Mouse (Mus musculus): Measurements from ENCODE around the gene Ess2. TPM values are rescaled to one million over a fixed set of nuclear protein-coding genes. Genes with fewer than 3 reads are reported as not detected.

The Ess2 gene
- total RNA-seq, 2 experiments from 2014 or later = 10.9 to 27.5 TPM

DNA sequence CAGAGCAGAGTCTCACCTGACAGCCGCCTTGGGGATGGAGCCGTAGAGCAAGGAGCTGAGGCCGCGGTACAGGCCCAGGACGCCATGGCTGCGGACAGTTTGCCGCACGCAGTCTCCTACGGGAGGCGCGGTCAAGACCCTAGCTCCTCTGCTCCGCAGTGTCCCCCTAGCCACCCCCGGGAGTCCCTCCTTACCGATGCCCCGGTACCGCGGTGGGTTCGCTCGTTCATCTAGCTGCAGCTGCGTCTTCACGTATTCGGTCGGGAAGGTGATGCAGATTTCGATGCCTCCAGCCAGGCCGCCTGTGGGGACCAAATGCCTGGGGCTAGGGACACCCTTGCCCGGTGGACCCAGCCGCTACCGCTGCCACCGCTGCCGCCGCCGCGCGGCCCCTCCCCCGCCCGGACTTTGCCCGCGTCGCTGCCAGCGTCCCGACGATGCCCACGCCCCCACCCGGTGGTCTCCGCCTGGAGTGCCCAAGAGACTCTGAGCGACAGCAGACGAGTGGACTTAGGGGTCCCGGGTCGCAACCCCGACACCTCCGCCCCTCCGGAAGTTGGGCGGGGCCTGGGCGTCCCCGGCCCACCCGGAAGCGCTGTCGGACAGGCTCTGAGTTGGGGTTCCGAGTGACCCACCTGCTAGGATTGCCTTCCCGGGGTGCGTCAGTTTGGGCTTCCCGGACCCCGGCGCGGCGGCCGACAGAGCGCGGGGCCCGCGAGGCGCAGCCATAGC, 16.4 kb upstream of the Ess2 start:
- ATAC-seq (replicated peaks; ENCODE audit: low FRiP score, poor library complexity, severe bottlenecking) = no peak

DNA sequence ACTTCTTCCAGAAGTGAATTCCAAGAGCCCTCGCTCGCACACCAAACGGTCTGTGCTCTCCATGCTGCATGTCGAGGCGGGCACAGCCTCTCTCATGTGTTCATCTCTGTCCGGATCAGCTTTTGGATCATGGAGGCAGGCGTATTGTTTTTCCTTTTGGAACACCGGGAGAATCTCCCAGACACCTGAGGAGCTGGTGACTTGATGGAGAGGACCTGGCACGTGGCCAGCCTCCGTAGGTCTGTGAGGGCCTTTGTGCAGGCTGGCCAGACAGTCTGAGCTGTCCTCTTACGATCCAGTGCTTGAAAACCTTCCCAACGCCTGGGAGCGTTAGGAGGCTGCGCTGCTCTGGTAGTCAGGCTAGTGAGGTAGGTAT, 11.0 kb upstream of the Ess2 start:
- peak; percentile 56 for ATAC-seq (replicated peaks; ENCODE audit: low FRiP score, poor library complexity, severe bottlenecking)

DNA sequence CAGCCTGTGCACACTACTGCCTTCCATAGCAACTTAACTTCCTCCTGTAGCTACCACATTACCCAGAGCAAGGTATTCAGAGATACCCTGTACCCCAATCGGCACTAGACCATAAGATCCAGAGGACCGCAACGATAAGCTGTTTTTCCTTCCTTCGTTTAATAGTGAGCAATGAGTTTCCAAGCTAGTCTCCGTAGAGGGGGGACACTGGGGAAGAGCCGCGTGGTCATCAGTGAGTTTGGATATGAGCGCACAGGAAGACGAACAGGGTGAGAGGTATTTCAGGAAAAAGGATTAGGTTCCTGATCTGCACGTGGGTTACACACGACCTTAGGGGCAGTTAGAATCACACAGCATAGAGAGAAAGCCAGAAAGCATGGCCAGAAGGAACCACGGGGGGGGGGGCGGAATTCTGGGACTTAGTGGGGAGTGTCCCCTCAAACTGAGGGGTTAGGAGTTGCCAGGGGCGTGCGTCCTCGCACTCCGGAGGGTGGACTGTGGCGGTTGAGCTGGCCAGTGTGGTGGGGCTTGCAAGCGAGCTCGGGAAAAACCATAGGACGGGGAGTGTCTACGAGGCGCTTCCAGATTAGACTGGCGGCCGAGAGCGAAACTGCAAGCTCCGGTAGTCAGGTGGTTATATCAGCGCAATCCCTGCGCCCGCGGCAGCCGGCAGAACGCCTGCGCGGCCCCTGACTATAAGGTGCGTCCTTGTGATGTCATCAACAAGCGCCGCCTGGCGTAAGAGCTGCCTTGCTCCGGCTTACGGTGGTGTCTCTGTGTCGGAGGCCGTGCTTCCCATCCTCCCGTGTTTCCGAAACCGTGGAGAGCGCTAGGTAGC, 10.4 kb upstream of the Ess2 start:
- ATAC-seq (replicated peaks; ENCODE audit: low FRiP score, poor library complexity, severe bottlenecking) = peak; percentile 95

DNA sequence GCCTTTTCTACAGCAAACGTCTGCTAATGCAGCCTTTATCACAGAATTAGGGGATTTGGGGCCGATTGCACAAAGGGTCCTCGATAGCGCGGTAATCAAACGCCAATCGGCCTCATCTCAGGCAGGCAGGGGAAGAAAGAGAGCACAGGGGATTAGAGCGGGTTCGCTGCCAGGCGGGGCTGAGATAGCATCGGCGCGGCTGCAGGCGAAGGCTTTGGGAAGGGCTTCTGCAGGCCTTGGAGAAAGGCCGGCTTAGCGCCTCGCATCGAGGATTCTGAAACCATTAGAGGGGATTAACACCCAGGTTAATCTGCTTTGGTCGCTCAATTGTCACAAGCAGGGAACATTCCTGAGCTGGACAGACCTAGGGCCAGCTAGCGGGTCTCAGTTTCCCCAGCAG, 9.4 kb upstream of the Ess2 start:
- ATAC-seq (replicated peaks; ENCODE audit: low FRiP score, poor library complexity, severe bottlenecking) = no peak

DNA sequence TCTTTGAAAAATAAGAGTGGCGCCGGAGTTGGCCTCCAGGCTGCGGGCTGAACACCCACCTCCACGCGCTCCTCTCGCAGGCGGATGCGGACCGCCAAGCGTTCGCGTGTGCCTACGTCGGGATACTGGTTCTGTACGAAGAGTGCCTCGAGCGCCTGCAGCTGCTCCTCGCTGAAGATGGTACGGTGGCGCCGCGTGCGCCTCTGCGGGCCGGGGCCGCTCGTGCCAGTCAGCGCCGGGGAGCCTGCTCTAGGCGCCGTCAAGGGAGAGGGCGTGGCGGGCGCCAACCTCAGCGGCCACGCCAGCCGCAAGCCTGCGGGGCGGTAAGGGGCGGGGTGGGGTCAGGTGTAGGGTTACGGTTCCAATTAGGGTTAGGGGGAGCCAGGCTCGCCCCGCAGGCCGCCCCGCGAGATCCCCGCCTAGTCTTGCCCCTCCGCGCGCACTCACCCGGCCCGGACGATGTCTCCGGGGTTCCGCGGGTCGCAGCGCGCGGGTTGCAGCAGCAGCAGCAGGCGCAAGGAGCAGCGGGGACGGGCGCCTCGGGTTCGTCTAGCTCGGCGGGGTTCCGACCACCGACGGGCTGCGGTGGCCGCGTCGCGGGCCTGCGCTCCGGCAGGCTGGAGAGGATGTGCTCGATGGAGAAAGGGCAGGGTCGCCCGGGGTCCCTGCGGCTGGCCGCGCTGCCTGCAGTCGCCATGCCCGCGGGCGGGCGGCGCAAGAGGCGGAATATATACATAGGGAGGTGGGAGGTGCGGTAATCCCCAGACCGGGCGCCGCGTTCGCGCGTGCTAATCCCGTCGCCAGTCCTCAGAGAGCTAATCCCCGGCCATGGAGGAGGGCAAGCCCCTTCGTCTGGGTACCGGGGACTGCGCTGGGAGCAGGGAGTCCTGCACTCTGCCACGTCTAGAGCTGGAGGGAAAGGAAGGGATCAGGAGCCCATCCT, 3.4 kb upstream of the Ess2 start, which contains the start of gene Gsc2:
Gene Gsc2, minus strand, starts transcription at position 753 of the 943 bp plus-strand sequence.
- no peak for ATAC-seq (replicated peaks; ENCODE audit: low FRiP score, poor library complexity, severe bottlenecking)

DNA sequence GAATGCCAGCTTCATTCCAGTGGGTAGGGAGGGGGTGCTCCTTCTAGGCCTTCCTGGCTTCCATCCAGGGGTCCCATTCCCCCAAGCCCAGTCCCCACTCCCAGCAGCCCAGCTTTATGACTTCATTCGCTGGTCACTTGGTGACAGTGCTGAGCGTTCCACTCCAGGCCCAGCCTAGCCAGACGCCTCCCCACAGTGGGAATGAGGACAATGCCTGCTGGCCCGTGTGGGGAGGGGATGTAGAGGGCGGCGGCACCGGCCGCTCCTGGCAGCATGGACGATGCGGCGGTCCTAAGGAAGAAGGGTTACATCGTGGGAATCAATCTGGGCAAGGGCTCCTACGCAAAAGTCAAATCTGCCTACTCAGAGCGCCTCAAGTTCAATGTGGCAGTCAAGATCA, 12.7 kb downstream of the Ess2 start, which contains the start of the genes Dgcr2 and Tssk2:
Gene Dgcr2, minus strand, starts transcription at position 101 of the 400 bp plus-strand sequence.
Gene Tssk2, plus strand, starts transcription at position 176 of the 400 bp plus-strand sequence.
- ATAC-seq (replicated peaks; ENCODE audit: low FRiP score, poor library complexity, severe bottlenecking) = no peak

DNA sequence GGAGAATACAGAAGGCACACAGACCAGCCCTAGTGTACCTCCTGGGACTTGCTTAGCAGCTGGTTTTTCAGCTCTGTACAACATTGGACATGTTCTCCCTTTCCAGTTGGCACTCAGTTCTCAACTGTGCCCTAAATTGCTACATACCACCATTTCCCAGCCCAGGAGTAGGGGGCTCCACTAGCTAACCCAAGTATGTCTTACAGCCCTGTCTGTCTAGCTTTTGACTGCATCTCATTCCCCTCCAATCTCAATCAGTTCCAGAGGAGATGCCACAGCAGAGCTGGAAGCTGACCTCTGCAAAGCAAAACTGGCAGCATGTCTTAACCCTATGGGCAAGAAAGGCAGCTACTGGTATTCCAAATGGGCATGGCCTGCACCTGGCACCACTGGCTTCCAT, 15.1 kb downstream of the Ess2 start:
- no peak for ATAC-seq (replicated peaks; ENCODE audit: low FRiP score, poor library complexity, severe bottlenecking)

DNA sequence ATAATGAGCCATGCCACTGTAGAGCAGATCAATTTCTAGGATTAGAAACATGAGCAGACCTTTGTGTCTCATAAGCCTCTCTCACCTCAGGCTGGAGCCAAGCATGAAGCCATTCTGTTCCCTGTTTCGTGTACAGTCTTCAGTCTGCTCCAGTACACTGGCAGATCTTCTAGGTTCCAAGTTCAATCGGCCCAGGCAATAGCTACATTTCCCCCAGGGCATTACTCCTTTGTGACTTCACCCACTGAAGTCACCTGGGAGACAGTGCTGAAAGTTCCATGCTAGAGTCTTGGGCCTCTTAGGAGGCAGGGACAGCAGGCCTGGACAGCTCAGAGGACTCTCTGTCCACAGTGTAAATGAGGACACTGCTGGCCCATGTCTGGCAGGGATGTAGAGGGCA, 17.2 kb downstream of the Ess2 start, which contains the start of gene Tssk1:
Gene Tssk1, plus strand, starts transcription at position 301 of the 400 bp plus-strand sequence.
- ATAC-seq (replicated peaks; ENCODE audit: low FRiP score, poor library complexity, severe bottlenecking) = no peak

DNA sequence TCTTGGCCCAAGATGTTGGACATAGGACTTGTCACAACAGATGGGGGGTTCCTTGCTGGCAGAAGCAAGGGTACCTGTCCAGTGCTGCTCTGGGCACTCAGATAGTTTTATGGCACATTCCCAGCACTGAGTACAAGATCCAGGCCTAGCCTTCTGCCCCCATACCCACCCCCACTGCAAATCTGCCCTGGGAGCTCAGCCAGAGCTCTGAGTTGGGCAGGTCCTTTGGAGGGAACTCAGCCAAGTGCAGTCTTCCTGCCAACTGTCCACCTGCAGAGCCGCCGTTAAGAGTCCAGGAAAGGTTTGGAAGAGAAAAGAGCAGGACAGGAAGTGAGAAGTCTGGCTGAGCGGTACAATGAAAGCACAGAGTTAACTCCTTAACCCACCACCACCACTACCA, 18.5 kb downstream of the Ess2 start:
- ATAC-seq (replicated peaks; ENCODE audit: low FRiP score, poor library complexity, severe bottlenecking) = no peak

DNA sequence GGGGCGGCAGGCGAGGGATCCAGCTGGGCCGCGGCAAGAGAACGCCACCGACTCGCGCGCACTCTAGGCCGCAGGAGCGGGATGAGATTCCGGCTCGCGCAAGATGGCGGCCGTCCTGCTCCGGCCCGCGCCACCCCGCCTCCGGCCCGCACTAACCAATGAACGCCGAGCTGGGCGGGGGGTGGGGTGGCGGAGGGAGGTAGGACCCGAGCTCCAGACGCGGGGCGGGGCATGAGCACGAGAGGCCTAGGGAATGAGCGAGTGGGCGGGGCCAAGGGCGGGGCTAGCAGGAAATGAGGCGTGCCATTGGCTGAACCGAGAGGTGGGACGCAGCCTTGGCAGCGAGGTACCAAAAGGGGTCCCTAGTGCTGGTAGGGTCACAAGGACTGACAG, 19.6 kb downstream of the Ess2 start, which contains the start of gene Gm20518:
Gene Gm20518, minus strand, starts transcription at position 105 of the 393 bp plus-strand sequence.
- peak; percentile 86 for ATAC-seq (replicated peaks; ENCODE audit: low FRiP score, poor library complexity, severe bottlenecking)

DNA sequence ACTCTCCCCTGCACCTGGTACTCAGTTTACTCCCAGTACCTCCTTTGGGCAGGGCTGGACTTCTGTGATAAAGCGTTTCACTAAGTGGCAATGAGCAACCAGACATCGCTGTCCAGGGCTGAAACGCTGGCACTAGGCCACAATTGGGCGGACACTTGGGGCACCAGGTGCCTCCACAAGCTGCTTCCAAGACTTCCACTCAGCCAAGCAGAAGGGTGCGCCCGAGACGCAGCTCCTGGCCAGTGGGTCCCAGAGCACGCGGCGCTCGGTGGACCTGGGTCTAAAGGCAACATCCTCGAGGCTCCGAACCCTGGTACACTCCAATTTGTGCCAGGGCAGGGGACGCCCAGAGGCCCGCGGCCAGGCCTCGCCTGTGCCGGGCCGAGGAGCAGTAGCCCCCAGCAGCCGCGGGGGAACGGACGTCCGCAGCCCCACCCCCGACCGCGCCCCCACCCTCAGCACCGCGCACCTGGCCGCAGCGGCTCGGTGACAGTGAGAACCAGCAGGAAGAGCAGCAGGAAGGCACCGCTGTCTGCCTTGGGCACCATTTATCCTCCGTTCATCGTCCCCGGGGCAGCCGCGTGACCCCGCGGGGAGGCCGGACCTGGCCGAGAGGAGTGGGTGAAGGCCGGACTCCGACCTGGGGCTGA, 20.1 kb downstream of the Ess2 start:
- peak; percentile 83 for ATAC-seq (replicated peaks; ENCODE audit: low FRiP score, poor library complexity, severe bottlenecking)

DNA sequence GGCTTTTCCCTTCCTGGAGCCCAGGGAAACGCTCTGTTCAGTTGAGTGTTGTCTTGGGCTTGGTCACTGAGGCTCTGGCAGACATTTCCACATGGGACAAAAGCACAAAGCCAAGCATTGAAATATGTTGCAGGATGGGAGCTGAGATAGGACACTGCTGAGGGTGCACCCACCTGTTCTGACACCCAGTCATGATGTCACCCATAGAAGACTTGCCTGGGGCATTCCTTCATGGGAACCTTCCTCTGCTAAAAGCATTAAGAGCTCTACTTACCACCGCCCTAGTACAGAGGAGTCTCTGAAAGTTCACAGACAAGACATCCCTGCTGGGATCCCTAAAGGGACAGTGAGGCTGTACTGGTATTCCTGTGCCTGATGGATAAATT, 20.8 kb downstream of the Ess2 start:
- no peak for ATAC-seq (replicated peaks; ENCODE audit: low FRiP score, poor library complexity, severe bottlenecking)

DNA sequence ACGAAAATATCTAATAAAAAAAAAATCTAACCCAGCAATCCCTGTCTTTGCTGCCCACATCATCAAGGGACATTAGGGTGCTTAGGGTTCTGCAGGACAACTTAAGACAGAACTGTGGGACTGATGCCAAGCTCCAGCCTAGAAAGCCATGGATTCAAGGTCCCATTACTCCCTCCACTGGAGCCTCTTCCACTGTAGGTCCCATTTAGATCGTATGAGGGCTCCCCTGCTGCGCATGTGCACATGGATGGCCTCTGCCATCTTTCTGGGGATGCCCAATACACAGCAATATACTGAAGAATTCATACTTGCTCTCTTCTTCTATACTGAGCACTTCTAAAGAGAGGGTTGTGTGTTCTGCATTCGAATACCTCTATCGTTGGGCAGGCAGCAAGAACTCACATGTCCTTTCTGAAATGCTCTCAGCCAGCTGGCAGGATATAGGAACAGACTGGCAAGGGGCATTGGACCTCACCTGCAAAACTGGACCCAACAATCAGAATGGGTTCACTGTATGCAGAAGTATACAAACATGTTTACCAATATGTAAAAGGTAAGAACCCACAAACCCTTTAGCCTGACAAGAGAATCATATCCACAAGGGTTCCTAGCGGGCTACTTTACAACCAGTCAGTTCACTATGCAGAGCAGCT, 21.3 kb downstream of the Ess2 start:
- no peak for ATAC-seq (replicated peaks; ENCODE audit: low FRiP score, poor library complexity, severe bottlenecking)

DNA sequence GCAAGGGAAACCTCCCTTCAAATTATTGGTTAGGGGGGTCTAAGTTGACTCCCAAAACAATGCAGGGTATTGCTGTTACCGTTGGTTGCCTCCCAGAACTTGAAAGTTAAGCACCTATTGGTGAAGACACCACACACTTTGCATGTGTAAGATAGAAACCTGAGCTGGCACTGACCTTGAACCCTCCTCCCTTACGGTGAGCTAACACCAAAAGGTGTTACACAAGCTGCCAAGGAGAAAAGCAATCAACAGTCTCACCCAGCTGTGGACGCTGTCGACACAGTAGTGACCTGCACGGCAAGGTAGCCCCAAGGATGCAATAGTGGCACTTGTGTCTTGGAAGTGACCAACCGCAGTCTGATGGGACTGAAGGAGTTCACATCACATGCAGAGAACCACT, 27.0 kb downstream of the Ess2 start:
- ATAC-seq (replicated peaks; ENCODE audit: low FRiP score, poor library complexity, severe bottlenecking) = no peak

DNA sequence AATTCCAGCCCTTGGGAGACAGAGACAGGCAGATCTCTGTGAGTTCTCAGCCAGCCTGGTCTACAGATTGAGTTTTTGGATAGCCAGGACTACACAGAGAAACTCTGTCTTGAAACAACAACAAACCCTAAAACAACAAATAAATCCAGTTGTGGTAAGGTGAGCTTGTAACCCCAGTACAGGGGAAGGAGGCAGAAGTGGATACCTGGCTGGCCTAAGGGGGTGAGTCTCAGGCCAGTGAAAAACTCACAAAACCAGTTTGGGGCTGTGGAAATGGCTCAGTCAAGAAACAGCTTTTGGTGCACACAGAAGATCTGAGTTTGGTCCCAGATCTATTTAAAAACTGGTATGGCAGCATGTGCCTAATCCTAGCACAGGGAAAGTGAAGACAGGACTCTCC, 29.0 kb downstream of the Ess2 start:
- ATAC-seq (replicated peaks; ENCODE audit: low FRiP score, poor library complexity, severe bottlenecking) = no peak

DNA sequence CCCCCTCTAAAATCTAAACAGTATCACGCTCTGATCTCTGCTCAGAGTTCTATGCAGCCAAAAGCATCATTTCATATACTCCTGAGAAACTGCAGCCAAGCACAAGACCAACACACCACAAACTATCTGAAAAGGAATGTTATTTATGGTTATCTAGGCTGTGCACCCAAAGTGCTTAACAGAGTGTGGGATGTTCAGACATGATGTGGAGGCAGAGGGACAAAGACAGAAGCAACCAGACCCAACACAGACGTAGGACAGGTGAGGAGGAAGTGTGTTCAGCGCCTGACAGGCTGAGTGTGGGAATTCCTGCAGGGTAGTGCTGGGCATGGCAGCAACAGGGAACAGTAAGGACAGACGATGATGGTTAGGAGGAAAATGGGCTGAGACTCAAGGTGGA, 31.6 kb downstream of the Ess2 start:
- ATAC-seq (replicated peaks; ENCODE audit: low FRiP score, poor library complexity, severe bottlenecking) = no peak

DNA sequence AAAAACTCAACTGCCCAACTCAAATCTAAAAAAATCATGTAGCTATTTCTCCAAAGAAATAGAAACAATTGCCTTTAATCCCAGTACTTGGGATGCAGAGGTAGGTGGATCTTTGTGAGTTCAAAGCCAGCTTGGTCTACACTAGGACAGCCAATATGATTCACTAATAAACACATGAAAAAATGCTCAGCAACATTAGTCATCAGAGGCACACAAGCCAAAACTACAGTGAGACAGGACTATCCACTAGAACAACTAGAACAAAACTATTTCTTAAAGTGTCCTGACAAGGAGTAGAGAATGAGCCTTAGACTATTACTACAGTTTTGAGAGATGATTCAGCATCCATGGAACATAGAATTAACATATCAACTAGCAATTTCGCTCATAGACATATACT, 35.1 kb downstream of the Ess2 start:
- ATAC-seq (replicated peaks; ENCODE audit: low FRiP score, poor library complexity, severe bottlenecking) = no peak

DNA sequence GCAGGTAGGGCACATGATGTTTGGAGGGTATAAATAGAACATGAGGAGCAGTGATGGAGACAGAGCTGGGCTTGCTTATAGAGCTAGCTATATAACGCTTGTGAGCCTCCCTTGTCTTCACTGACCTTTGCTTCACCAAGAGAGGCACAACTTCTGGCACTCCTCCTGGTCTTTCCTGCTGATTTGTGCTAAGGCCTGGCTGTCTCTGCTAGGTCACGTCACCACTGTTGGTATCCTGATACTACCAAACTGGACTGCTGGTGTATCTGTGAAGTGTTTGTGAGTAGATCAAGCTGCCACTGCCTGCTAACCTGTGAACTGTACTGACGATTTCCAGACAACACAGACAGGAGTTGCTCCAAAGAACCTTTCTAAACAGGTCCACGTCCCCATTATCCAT, 36.0 kb downstream of the Ess2 start:
- ATAC-seq (replicated peaks; ENCODE audit: low FRiP score, poor library complexity, severe bottlenecking) = no peak

DNA sequence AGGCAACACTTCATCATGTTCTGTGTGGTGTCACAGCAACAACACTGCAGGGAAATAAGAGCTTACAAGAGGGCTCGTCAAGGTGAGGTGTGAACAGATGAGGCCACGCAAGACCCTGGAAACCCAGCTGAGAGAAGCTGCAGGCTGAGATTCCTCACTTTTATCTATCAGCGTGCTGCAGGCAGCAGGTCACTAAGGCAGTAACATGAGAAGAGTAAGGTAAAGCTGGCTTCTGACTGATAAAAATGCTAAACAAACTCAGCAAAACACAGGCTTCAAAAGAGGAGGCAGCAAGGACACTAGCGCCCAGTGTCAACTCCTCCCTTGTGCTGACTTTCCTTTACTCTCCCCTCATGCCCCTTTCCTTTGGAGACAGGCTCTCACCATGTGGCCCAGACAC, 38.2 kb downstream of the Ess2 start:
- ATAC-seq (replicated peaks; ENCODE audit: low FRiP score, poor library complexity, severe bottlenecking) = 0 out of 2 replicates have a peak, but pooled peaks have one; percentile 15
